Mouse (Mus musculus): ENCODE data around the gene Srgap3. TPM values are rescaled to one million over a fixed set of nuclear protein-coding genes. Genes with fewer than 3 reads are reported as not detected.

The Srgap3 gene
- polyA plus RNA-seq, 1 experiment from 2014 or later = 68.2 TPM

DNA sequence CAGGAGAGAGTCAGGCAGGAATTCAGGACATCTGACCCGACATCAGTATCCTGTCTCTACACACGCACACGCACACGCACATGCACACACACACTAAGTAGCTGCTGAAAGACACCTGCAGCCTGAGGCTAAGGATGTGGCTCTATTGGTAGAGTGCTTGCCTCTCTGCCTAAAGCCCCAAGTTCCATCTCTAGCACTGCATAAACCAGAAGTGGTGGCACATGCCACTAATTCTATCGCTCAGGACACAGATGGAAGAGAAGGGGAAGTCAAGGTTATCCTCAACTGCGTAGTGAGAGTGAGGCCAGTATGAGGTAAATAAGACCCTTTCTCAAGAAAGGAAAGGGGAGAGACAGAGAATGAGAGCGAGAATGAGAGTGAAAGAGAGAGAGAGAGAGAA, 6.8 kb upstream of the Srgap3 start:
- H3K4me2 ChIP-seq (ENCODE audit: low read depth, low read length) = no peak overlapping the region
- H3K4me1 ChIP-seq (ENCODE audit: control insufficient read depth, insufficient read depth, low read length) = peaks cover 4% of the 10 kb centered on the region; the same call in 1 of the 2 replicates
- whole genome bisulfite sequencing = 91% methylated on average over 7 of the region's 7 CpGs
- no peak for ATAC-seq (ENCODE audit: low read depth)
- H3K9ac ChIP-seq (replicated peaks; ENCODE audit: low read depth, low read length) = no peak overlapping the region
- no peaks in the 10 kb centered on the region for H3K36me3 ChIP-seq (ENCODE audit: control insufficient read depth, insufficient read depth, low read length)
- no peak overlapping the region for H3K27ac ChIP-seq (ENCODE audit: low read depth, low read length)
- H3K4me3 ChIP-seq (ENCODE audit: low read depth, low read length) = no peak overlapping the region
- no peaks in the 10 kb centered on the region for H3K27me3 ChIP-seq (ENCODE audit: control insufficient read depth, insufficient read depth, low read length)
- no peaks in the 10 kb centered on the region for H3K9me3 ChIP-seq (ENCODE audit: control insufficient read depth, low read length)

DNA sequence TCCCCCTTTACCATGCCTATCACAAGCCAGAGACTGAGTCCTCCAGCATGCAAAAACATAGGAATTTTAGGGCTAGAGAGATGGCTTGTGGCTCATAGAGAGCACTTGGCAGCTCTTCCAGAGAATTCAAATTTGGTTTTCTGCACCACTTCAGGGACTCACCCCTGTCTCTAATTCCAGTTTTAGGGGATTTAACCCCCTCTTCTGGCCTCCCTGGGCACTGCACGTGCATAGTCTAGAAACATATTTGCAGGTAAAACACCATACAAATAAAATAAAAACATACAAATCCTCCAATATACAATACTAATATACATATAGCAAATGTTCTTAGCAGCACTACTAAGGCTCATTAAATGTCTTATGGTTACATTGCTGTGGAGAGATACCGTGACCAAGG, 4.2 kb upstream of the Srgap3 start:
- no peak overlapping the region for H3K4me2 ChIP-seq (ENCODE audit: low read depth, low read length)
- no peak overlapping the region for H3K4me3 ChIP-seq (ENCODE audit: low read depth, low read length)
- no peaks in the 10 kb centered on the region for H3K27me3 ChIP-seq (ENCODE audit: control insufficient read depth, insufficient read depth, low read length)
- H3K27ac ChIP-seq (ENCODE audit: low read depth, low read length) = no peak overlapping the region
- 89% methylated on average over 2 of the region's 2 CpGs for WGBS
- peaks cover 16% of the 10 kb centered on the region for H3K4me1 ChIP-seq (ENCODE audit: control insufficient read depth, insufficient read depth, low read length)
- H3K36me3 ChIP-seq (ENCODE audit: control insufficient read depth, insufficient read depth, low read length) = no peaks in the 10 kb centered on the region
- no peak for ATAC-seq (ENCODE audit: low read depth)
- H3K9ac ChIP-seq (replicated peaks; ENCODE audit: low read depth, low read length) = no peak overlapping the region
- no peaks in the 10 kb centered on the region for H3K9me3 ChIP-seq (ENCODE audit: control insufficient read depth, low read length)

DNA sequence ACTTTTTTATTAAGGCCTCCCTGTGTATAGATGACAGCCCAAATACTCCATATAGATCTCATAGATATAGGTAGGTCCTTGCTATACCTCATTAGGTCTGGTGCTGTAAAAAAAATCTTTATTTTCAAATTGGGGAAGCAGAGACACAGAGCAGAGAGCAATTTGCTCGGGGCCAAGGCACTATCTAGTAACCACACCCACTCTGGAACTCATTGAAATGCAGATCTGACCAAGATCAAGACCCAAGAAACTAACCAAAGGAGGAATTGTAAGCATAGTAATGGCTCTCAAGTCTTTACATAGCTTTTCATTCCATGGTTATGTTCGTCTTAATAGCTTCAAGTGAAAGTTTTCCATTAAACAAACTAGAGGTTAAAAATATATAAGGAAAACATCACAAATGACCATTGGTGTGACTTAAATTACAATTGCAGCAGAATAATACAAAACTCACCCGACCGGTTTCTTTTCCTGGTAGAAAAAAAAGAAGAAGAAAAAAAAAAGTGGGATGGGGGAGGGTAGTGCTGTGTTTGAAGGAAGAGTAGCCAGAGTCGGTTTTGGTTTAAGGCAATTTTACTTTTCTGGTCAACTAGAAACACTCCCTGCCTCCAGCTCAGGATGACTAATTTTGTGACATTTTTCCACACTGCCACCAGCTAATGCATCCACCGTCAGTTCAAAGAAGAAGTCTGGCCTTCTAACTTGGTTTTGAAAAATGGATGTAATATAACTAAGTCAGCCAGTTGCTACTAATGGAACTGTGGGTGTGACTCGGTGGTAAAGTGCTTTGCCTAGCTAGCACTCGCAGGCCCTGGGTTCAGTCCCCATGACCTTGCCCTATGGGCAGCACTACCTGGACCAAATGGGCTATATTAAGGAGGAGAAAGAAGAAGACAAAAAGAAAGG, 3.4 kb upstream of the Srgap3 start:
- Histone ChIP-seq H3K36me3 (ENCODE audit: control insufficient read depth, insufficient read depth, low read length) (no peaks in the 10 kb centered on the region), H3K9me3 (ENCODE audit: control insufficient read depth, low read length) (no peaks in the 10 kb centered on the region), H3K9ac (replicated peaks; ENCODE audit: low read depth, low read length) (no peak overlapping the region), H3K4me2 (ENCODE audit: low read depth, low read length) (no peak overlapping the region), H3K27me3 (ENCODE audit: control insufficient read depth, insufficient read depth, low read length) (no peaks in the 10 kb centered on the region), H3K27ac (ENCODE audit: low read depth, low read length) (no peak overlapping the region), H3K4me3 (ENCODE audit: low read depth, low read length) (no peak overlapping the region), H3K4me1 (ENCODE audit: control insufficient read depth, insufficient read depth, low read length) (peaks cover 16% of the 10 kb centered on the region)
- 41% methylated on average over 8 of the region's 8 CpGs for WGBS
- no peak for ATAC-seq (ENCODE audit: low read depth)

DNA sequence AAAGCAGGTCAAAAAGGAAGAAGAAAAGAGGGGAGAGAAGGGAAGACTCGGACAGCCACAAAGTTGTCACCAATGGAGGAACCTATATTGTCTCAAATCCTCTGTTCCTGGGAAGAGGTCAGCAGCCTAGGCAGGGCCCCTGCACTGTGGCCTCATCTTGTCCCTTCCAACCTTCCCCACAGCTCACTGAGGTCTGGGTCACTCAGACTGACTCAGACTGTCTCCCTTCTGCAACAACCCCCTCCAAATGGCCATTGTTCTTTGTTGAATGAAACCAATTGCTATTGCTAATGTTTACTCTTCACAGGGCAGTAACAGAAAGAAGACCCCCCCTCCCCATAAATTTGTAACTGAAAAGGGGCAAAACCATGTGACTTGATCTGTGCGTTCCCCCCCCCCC, 2.2 kb upstream of the Srgap3 start:
- H3K4me1 ChIP-seq (ENCODE audit: control insufficient read depth, insufficient read depth, low read length) = peaks cover 16% of the 10 kb centered on the region
- H3K4me3 ChIP-seq (ENCODE audit: low read depth, low read length) = no peak overlapping the region
- 12% methylated on average over 2 of the region's 2 CpGs for WGBS
- no peak overlapping the region for H3K9ac ChIP-seq (replicated peaks; ENCODE audit: low read depth, low read length)
- no peak overlapping the region for H3K4me2 ChIP-seq (ENCODE audit: low read depth, low read length)
- ATAC-seq (ENCODE audit: low read depth) = no peak
- no peak overlapping the region for H3K27ac ChIP-seq (ENCODE audit: low read depth, low read length)
- no peaks in the 10 kb centered on the region for H3K27me3 ChIP-seq (ENCODE audit: control insufficient read depth, insufficient read depth, low read length)
- no peaks in the 10 kb centered on the region for H3K36me3 ChIP-seq (ENCODE audit: control insufficient read depth, insufficient read depth, low read length)
- H3K9me3 ChIP-seq (ENCODE audit: control insufficient read depth, low read length) = no peaks in the 10 kb centered on the region

DNA sequence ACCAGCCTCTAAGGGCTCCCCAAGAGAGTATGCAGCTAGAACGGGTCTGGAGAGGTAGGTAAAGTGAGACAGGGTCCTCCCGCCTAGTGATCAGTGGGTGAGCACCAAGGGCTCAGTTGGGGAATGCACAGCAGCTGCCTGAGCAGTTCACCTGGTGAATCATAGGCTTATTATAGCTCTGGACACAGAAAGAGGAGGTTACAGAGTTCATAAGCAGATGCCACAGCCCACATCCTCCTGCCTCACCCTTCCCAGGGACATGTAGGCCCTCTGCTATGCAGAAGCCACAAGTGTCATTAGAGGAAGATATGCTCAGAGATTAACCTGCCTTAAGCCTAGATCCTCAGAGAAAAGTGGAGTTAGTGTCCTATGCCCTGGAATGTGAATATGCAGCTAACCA, 1.4 kb upstream of the Srgap3 start:
- H3K4me3 ChIP-seq (ENCODE audit: low read depth, low read length) = no peak overlapping the region
- no peak overlapping the region for H3K4me2 ChIP-seq (ENCODE audit: low read depth, low read length)
- no peaks in the 10 kb centered on the region for H3K36me3 ChIP-seq (ENCODE audit: control insufficient read depth, insufficient read depth, low read length)
- H3K4me1 ChIP-seq (ENCODE audit: control insufficient read depth, insufficient read depth, low read length) = peaks cover 16% of the 10 kb centered on the region
- H3K27me3 ChIP-seq (ENCODE audit: control insufficient read depth, insufficient read depth, low read length) = no peaks in the 10 kb centered on the region
- no peak overlapping the region for H3K27ac ChIP-seq (ENCODE audit: low read depth, low read length)
- no peak for ATAC-seq (ENCODE audit: low read depth)
- H3K9me3 ChIP-seq (ENCODE audit: control insufficient read depth, low read length) = no peaks in the 10 kb centered on the region
- WGBS = 80% methylated on average over 2 of the region's 2 CpGs
- no peak overlapping the region for H3K9ac ChIP-seq (replicated peaks; ENCODE audit: low read depth, low read length)

DNA sequence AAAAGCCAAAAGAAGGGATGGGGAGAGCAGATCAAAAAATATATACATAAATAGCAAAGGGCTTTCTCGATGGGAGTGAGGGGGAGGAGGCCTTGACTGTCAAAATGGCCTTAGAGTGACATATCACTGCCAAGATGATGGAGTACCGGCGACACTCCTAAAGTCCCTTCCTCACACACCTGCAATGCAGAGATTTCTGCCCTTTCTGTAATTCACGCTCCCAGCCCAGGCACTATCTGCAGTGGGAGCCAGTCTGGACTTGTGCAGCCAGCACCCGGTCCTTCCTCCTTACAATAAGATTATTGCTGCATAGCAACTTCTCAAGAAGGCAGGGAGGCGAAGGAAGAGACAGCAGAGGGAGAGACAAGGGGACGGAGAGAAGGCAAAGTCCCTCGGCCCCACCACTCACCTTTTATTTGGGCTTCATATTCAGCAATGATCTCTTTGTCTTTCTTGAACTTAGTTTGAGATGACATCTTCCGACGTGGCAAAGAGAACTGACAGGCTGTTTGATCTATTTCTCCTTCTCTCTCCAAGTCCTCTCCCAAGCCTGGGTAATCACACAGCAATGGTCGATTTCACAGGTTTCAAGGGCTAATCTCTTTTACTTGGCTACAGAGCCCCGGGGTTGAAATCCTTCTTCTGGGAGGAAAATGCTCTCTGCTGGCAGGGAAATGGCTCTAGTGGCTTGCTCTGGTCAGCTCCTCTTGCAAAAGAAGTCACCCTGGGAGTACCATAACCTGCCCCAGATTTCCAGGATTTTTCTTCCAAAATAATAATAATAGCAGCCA, 850 bp downstream of the Srgap3 start:
- Histone ChIP-seq H3K4me2 (ENCODE audit: low read depth, low read length) (peak overlapping the region; percentile 69), H3K9ac (replicated peaks; ENCODE audit: low read depth, low read length) (peak overlapping the region; percentile 88), H3K9me3 (ENCODE audit: control insufficient read depth, low read length) (no peaks in the 10 kb centered on the region), H3K27ac (ENCODE audit: low read depth, low read length) (peak overlapping the region; percentile 94), H3K4me3 (ENCODE audit: low read depth, low read length) (peak overlapping the region; percentile 83), H3K27me3 (ENCODE audit: control insufficient read depth, insufficient read depth, low read length) (no peaks in the 10 kb centered on the region), H3K36me3 (ENCODE audit: control insufficient read depth, insufficient read depth, low read length) (0 out of 2 replicates have a peak, but pooled peaks cover 4% of the 10 kb centered on the region), H3K4me1 (ENCODE audit: control insufficient read depth, insufficient read depth, low read length) (peaks cover 22% of the 10 kb centered on the region)
- peak; percentile 23 for ATAC-seq (ENCODE audit: low read depth)
- 2% methylated on average over 12 of the region's 12 CpGs for WGBS

DNA sequence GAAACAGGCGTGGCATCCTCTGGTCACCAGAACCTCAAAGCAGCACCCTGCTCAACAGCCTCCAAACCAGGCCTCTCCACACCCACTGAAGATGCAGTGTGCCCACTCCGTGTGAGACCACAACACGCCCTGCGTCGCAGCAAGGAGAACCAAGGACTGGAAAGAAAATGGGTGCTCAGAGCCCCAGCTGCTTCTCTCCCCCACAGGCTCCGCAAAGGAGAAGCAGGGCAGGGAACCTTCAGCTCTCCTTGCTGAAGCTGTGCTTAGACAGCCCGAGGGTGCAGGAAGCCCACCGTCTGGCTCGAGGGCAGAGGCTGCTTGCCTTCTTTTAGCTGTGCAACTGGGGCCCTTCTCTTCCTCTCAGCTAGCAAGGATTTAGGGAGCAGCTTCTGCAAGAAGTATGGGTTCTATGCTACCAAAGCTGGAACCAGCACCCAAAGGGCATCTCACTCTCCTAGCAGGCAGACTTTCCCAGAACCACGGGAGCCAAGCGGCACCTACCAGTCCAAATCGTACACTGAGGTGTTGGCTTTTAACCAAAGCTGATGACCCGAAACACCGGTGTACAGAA, 1.8 kb downstream of the Srgap3 start:
- peak overlapping the region; percentile 83 for H3K4me3 ChIP-seq (ENCODE audit: low read depth, low read length)
- 5% methylated on average over 14 of the region's 14 CpGs for WGBS
- peak overlapping the region; percentile 88 for H3K9ac ChIP-seq (replicated peaks; ENCODE audit: low read depth, low read length)
- H3K27me3 ChIP-seq (ENCODE audit: control insufficient read depth, insufficient read depth, low read length) = no peaks in the 10 kb centered on the region
- H3K4me2 ChIP-seq (ENCODE audit: low read depth, low read length) = peak overlapping the region; percentile 69
- H3K9me3 ChIP-seq (ENCODE audit: control insufficient read depth, low read length) = no peaks in the 10 kb centered on the region
- peaks cover 24% of the 10 kb centered on the region for H3K4me1 ChIP-seq (ENCODE audit: control insufficient read depth, insufficient read depth, low read length)
- peak overlapping the region; percentile 94 for H3K27ac ChIP-seq (ENCODE audit: low read depth, low read length)
- H3K36me3 ChIP-seq (ENCODE audit: control insufficient read depth, insufficient read depth, low read length) = 0 out of 2 replicates have a peak, but pooled peaks cover 8% of the 10 kb centered on the region
- ATAC-seq (ENCODE audit: low read depth) = peak; percentile 23; the same call in 1 of the 2 replicates

DNA sequence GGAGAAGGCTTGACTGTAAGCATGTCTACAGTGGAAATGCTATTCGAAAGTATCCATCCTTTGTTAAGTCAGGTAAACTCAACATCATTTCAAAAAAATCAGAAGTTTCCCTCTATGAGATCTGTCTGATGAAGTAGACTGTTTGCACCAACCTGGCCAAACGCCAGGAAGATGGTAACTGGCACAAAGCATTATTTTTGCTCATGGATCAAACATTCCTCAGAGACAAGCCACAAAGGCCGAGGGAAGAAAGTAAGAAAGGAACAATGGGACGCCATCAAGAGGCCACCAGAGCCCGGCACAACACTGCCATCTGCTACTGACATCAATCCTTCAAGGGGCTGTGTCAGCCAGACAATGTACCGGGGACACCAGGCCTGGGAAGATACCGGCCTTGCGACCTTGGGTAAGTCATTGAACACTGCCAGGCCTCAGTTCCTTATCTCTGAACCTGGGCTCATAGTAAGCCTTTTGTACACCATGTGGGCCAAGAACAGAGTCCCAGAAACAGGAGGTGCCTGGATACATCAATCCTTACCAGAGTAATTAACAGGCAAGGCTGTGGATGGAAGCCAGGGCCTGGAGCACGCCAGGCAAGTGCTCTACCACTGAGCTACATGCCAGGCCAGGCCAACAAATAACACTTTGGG, 3.3 kb downstream of the Srgap3 start:
- Histone ChIP-seq H3K27ac (ENCODE audit: low read depth, low read length) (peak overlapping the region; percentile 49; the same call in 1 of the 2 replicates), H3K4me3 (ENCODE audit: low read depth, low read length) (peak overlapping the region; percentile 83), H3K4me2 (ENCODE audit: low read depth, low read length) (peak overlapping the region; percentile 69), H3K36me3 (ENCODE audit: control insufficient read depth, insufficient read depth, low read length) (0 out of 2 replicates have a peak, but pooled peaks cover 8% of the 10 kb centered on the region), H3K9ac (replicated peaks; ENCODE audit: low read depth, low read length) (peak overlapping the region; percentile 12; the same call in 1 of the 2 replicates), H3K9me3 (ENCODE audit: control insufficient read depth, low read length) (no peaks in the 10 kb centered on the region), H3K4me1 (ENCODE audit: control insufficient read depth, insufficient read depth, low read length) (peaks cover 29% of the 10 kb centered on the region), H3K27me3 (ENCODE audit: control insufficient read depth, insufficient read depth, low read length) (no peaks in the 10 kb centered on the region)
- ATAC-seq (ENCODE audit: low read depth) = no peak
- 18% methylated on average over 9 of the region's 9 CpGs for WGBS
